ENCODE assay signal across 8 mouse cellular contexts in the genomic region with DNA sequence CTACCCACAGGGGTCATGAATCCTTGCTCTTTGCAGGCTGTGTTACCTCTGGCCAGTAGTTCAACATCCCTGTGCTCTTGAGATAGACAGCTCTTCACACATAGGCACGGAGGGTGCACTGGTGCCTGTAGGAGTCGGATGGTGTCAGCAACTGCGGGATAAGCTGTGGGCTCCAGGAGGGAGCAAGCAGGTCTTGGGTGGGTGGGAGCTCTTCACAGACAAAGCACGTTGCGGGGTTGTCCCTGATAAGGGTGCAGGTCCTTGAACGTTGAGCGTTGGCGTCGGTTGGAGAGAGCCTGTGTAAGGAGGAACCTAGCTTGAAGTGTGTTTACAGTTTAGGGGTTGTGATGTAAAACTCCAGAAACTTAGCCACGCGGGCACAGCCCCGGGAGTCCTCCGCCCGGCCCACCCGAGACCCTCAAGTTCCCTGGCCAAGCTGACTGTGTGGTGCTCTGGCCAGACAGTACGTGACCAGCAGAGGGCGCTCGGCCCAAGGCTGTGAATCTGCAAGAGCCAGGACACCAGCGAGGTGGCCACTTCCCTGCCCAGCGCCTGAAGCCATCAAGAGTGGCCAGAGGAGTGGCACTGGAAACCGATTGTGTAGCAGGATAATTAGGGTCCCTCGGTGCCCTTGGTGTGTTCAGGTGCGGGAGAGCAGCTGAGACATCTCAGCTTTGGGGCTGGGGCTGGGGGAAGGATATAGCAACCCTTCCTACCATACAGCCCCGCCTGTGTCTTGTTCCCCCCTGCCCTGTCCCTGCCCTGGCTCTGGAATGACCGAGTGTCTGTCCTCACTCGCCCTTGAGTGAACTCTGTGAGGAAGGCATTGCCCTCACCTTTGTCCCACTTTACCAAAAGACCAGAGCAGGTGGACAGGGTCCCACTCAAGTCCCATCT. TPM values are rescaled to one million over a fixed set of nuclear protein-coding genes. Genes with fewer than 3 reads are reported as not detected.
DNase-seq lines count a peak whose midpoint lies in the region; ATAC-seq and TF ChIP-seq lines count a peak whose summit lies in the region.

No protein-coding gene starts in this region.

- no peaks in the 10 kb centered on the region for H3K9me3 ChIP-seq in E14TG2a.4 (ENCODE audit: low read length)
- no peaks in the 10 kb centered on the region for H3K9me3 ChIP-seq in forebrain, embryonic 13.5 days (replicated peaks)
- no peaks in the 10 kb centered on the region for H3K9me3 ChIP-seq in liver, embryonic 16.5 days (replicated peaks; ENCODE audit: control insufficient read depth, low read length)
- no peaks in the 10 kb centered on the region for H3K9me3 ChIP-seq in neural tube, embryonic 13.5 days
- H3K9me3 ChIP-seq in stomach, postnatal 0 days (ENCODE audit: control insufficient read depth, low read length): no peaks in the 10 kb centered on the region

- DNase-seq in heart, postnatal 10 days: peak; percentile 85 to 92
- DNase-seq in kidney, postnatal 25 days: peak; percentile 90 to 95
- DNase-seq in stomach, postnatal 0 days (ENCODE audit: low spot score): peak; percentile 87

- 0 out of 2 replicates have a peak overlapping the region, but pooled peaks have one; percentile 14 for H3K9ac ChIP-seq in forebrain, embryonic 13.5 days
- no peak overlapping the region for H3K9ac ChIP-seq in liver, embryonic 16.5 days (ENCODE audit: low read depth, low read length)
- no peak overlapping the region for H3K9ac ChIP-seq in neural tube, embryonic 13.5 days
- H3K9ac ChIP-seq in stomach, postnatal 0 days (ENCODE audit: low read length): no peak overlapping the region

- peaks cover 21% of the 10 kb centered on the region for H3K4me1 ChIP-seq in E14TG2a.4 (replicated peaks; ENCODE audit: low read depth, low read length)
- H3K4me1 ChIP-seq in forebrain, embryonic 13.5 days: no peaks in the 10 kb centered on the region
- H3K4me1 ChIP-seq in liver, embryonic 16.5 days (ENCODE audit: control insufficient read depth, low read depth, low read length): no peaks in the 10 kb centered on the region; the same call in 1 of the 2 replicates
- no peaks in the 10 kb centered on the region for H3K4me1 ChIP-seq in neural tube, embryonic 13.5 days (replicated peaks)
- no peaks in the 10 kb centered on the region for H3K4me1 ChIP-seq in stomach, postnatal 0 days (replicated peaks; ENCODE audit: control insufficient read depth, insufficient read depth)

- TF ChIP-seq CTCF in E14TG2a.4 (conservative IDR thresholded peaks at IDR 0.05; ENCODE audit: low read length): peak; percentile 67
- TF ChIP-seq CTCF in stomach, postnatal 0 days (IDR thresholded peaks at IDR 0.05; ENCODE audit: low read depth): peak; percentile 99

- no peaks in the 10 kb centered on the region for H3K36me3 ChIP-seq in E14TG2a.4 (ENCODE audit: insufficient read depth, low read length)
- H3K36me3 ChIP-seq in forebrain, embryonic 13.5 days (ENCODE audit: poor library complexity, severe bottlenecking): no peaks in the 10 kb centered on the region
- H3K36me3 ChIP-seq in liver, embryonic 16.5 days (ENCODE audit: control insufficient read depth, insufficient read depth): no peaks in the 10 kb centered on the region
- H3K36me3 ChIP-seq in neural tube, embryonic 13.5 days: no peaks in the 10 kb centered on the region
- no peaks in the 10 kb centered on the region for H3K36me3 ChIP-seq in stomach, postnatal 0 days (ENCODE audit: control insufficient read depth, insufficient read depth, low read length)

- no peak for TF ChIP-seq EP300 in stomach, postnatal 0 days (optimal IDR thresholded peaks at IDR 0.05)

- H3K27ac ChIP-seq in forebrain, embryonic 13.5 days: no peak overlapping the region
- H3K27ac ChIP-seq in liver, embryonic 16.5 days (ENCODE audit: low read length): no peak overlapping the region
- H3K27ac ChIP-seq in neural tube, embryonic 13.5 days (replicated peaks): no peak overlapping the region
- H3K27ac ChIP-seq in stomach, postnatal 0 days (replicated peaks): no peak overlapping the region

- H3K4me3 ChIP-seq in E14TG2a.4 (replicated peaks; ENCODE audit: low read length): 0 out of 2 replicates have a peak overlapping the region, but pooled peaks have one; percentile 4
- no peak overlapping the region for H3K4me3 ChIP-seq in forebrain, embryonic 13.5 days
- no peak overlapping the region for H3K4me3 ChIP-seq in liver, embryonic 16.5 days (ENCODE audit: low read depth, low read length)
- no peak overlapping the region for H3K4me3 ChIP-seq in neural tube, embryonic 13.5 days
- H3K4me3 ChIP-seq in stomach, postnatal 0 days (ENCODE audit: low read depth, low read length): no peak overlapping the region

- 0 out of 2 replicates have a peak overlapping the region, but pooled peaks have one; percentile 13 for H3K4me2 ChIP-seq in forebrain, embryonic 13.5 days
- H3K4me2 ChIP-seq in liver, embryonic 16.5 days (ENCODE audit: low read depth, low read length): no peak overlapping the region
- no peak overlapping the region for H3K4me2 ChIP-seq in neural tube, embryonic 13.5 days
- H3K4me2 ChIP-seq in stomach, postnatal 0 days (replicated peaks; ENCODE audit: low read depth): no peak overlapping the region

- ATAC-seq in cerebellum, adult (ENCODE audit: insufficient number of reproducible peaks, low FRiP score, low TSS enrichment): peak; percentile 45; the same call in 1 of the 2 replicates
- ATAC-seq in forebrain, embryonic 13.5 days: peak; percentile 79
- 0 out of 2 replicates have a peak, but pooled peaks have one; percentile 16 for ATAC-seq in liver, embryonic 16.5 days (ENCODE audit: low read depth)
- peak; percentile 66; the same call in 1 of the 2 replicates for ATAC-seq in neural tube, embryonic 13.5 days (ENCODE audit: low read depth)
- ATAC-seq in stomach, postnatal 0 days (ENCODE audit: low FRiP score, low TSS enrichment): peak; percentile 72

- H3K27me3 ChIP-seq in E14TG2a.4 (ENCODE audit: insufficient read depth, low read length): peaks cover 33% of the 10 kb centered on the region
- peaks cover 4% of the 10 kb centered on the region; the same call in 1 of the 2 replicates for H3K27me3 ChIP-seq in forebrain, embryonic 13.5 days
- 0 out of 2 replicates have a peak, but pooled peaks cover 2% of the 10 kb centered on the region for H3K27me3 ChIP-seq in liver, embryonic 16.5 days (ENCODE audit: control insufficient read depth, insufficient read depth, low read depth, low read length)
- H3K27me3 ChIP-seq in neural tube, embryonic 13.5 days: peaks cover 52% of the 10 kb centered on the region
- H3K27me3 ChIP-seq in stomach, postnatal 0 days (ENCODE audit: control insufficient read depth, insufficient read depth, low read length): no peaks in the 10 kb centered on the region

- 34% methylated on average over 26 of the region's 26 CpGs for WGBS in forebrain, embryonic 13.5 days
- WGBS in liver, embryonic 16.5 days (ENCODE audit: insufficient replicate concordance): 18% methylated on average over 26 of the region's 26 CpGs
- 32% methylated on average over 26 of the region's 26 CpGs for WGBS in neural tube, embryonic 13.5 days
- WGBS in stomach, postnatal 0 days: 26% methylated on average over 26 of the region's 26 CpGs

- intact Hi-C loops in heart, postnatal 10 days (cut with DNase I): loop anchor here (1.0 to 10.0 kb wide), 4 partner anchors 360 to 1719 kb away; partner anchors contain the start of gene Gnas

RNA-seq across cellular contexts. Expression of gene Zbp1, which starts 32.4 kb away (rescaled TPM):
- polyA plus RNA-seq in forebrain, embryonic 13.5 days (2015; fragmentation: Nextera tagmentation; extraction: Ambion mirVana): not detected in 2 replicates
- total RNA-seq in heart, postnatal 10 days (2021): under 1 TPM; 0.25 to 0.41 TPM
- 0.68 and 1.0 TPM in 2 replicates for polyA plus RNA-seq in liver, embryonic 16.5 days (2015; fragmentation: Nextera tagmentation; extraction: Ambion mirVana)
- polyA plus RNA-seq in neural tube, embryonic 13.5 days (2015; fragmentation: Nextera tagmentation; extraction: Ambion mirVana): 0.22 and 0.40 TPM in 2 replicates
- 4.6 and 5.0 TPM in 2 replicates for polyA plus RNA-seq in stomach, postnatal 0 days (2015; fragmentation: Nextera tagmentation; extraction: Ambion mirVana)

RNA-seq across cellular contexts. Expression of gene Pck1, which starts 33.4 kb away (rescaled TPM):
- polyA plus RNA-seq in forebrain, embryonic 13.5 days (2015; fragmentation: Nextera tagmentation; extraction: Ambion mirVana): not detected in 2 replicates
- total RNA-seq in heart, postnatal 10 days (2021): 10 to 100 TPM; 24.1 to 85.1 TPM
- 0.80 and 0.93 TPM in 2 replicates for polyA plus RNA-seq in liver, embryonic 16.5 days (2015; fragmentation: Nextera tagmentation; extraction: Ambion mirVana)
- not detected in 2 replicates for polyA plus RNA-seq in neural tube, embryonic 13.5 days (2015; fragmentation: Nextera tagmentation; extraction: Ambion mirVana)
- 0.59 and 0.70 TPM in 2 replicates for polyA plus RNA-seq in stomach, postnatal 0 days (2015; fragmentation: Nextera tagmentation; extraction: Ambion mirVana)

Comparison
In these comparisons a context has a peak if more than half of its experiments do, and no peak if none do; other contexts are left out.
1. ATAC-seq: peak in every context shown above with its lines; median percentile 79 in forebrain, embryonic 13.5 days; 72 in stomach, postnatal 0 days; 66 in neural tube, embryonic 13.5 days; 45 in cerebellum, adult; 16 in liver, embryonic 16.5 days.